Mouse (Mus musculus) embryonic facial prominence, embryonic 10.5 days (tissue): ENCODE results near the gene Cacna2d2. TPM values are rescaled to one million over a fixed set of nuclear protein-coding genes. Genes with fewer than 3 reads are reported as not detected.
A peak's percentile ranks its signal among the peaks of the same experiment; 100 is the strongest.
"Not testable (repeated sequence)": the region's sequence is repeated elsewhere in the genome, so short reads cannot be mapped to it uniquely, and the experiment has no call there.

Source experiments
- DNase-seq: peaks from one replicate; pipeline ENCODE4 v3.0.0-alpha.2; 2017; ENCODE audit warnings: low spot score
- H3K27ac ChIP-seq: fragments of 300-500 bp; sonication (generic); replicated peaks from 2 replicates; pipeline ENCODE4 v1.5.1; 2016; ENCODE audit warnings: mild to moderate bottlenecking
- H3K27me3 ChIP-seq: fragments of 300-500 bp; sonication (generic); replicated peaks from 2 replicates; pipeline ENCODE4 v1.6.1; 2016; ENCODE audit warnings: low read depth, mild to moderate bottlenecking; ENCODE audit not compliant: poor library complexity, severe bottlenecking
- H3K36me3 ChIP-seq: fragments of 300-500 bp; sonication (generic); replicated peaks from 2 replicates; pipeline ENCODE4 v1.6.1; 2016; ENCODE audit warnings: mild to moderate bottlenecking, moderate library complexity
- H3K4me1 ChIP-seq: fragments of 300-500 bp; sonication (generic); 2 replicates; pipeline ENCODE4 v1.6.1; 2016
- H3K4me3 ChIP-seq: fragments of 300-500 bp; sonication (generic); 2 replicates; pipeline ENCODE4 v1.5.1; 2016; ENCODE audit warnings: mild to moderate bottlenecking, moderate library complexity
- H3K9me3 ChIP-seq: fragments of 300-500 bp; sonication (generic); 2 replicates; pipeline ENCODE4 v1.6.1; 2016; ENCODE audit warnings: mild to moderate bottlenecking
- WGBS: fragments of 180-500 bp; shearing (Covaris S2); methylation state at CpG from one replicate; pipeline ENCODE4 v1.1.7; 2016; 5-methylcytosine and 5-hydroxymethylcytosine counted together
- polyA plus RNA-seq: library from polyadenylated mRNA; unstranded; fragments of >200 nt; fragmentation: Nextera tagmentation; extraction: Ambion mirVana; gene quantifications from 2 replicates; pipeline ENCODE4 v1.2.1, GENCODE M21; 2016

Cacna2d2 gene
- polyA plus RNA-seq, 1 experiment from 2014 or later: 0.50 TPM

GRCm38 (mm10) chr9:107572327-107572662 lies 172.9 kb downstream of the Cacna2d2 start:
- H3K4me3 ChIP-seq: peak overlapping the region; percentile 79; the same call in 1 of the 2 replicates
- no peak overlapping the region for H3K27ac ChIP-seq
- peaks cover 54% of the 10 kb centered on the region for H3K36me3 ChIP-seq
- DNase-seq: no peak
- no peaks in the 10 kb centered on the region for H3K9me3 ChIP-seq
- WGBS: 92% methylated on average over 2 of the region's 2 CpGs
- H3K4me1 ChIP-seq: peaks cover 58% of the 10 kb centered on the region
- H3K27me3 ChIP-seq: no peaks in the 10 kb centered on the region

- peaks cover 54% of the 10 kb centered on the region for H3K36me3 ChIP-seq
- WGBS: 81% methylated on average over 6 of the region's 6 CpGs
- not testable (repeated sequence) for H3K27me3 ChIP-seq, H3K4me3 ChIP-seq, H3K27ac ChIP-seq, H3K9me3 ChIP-seq, DNase-seq
- peaks cover 61% of the 10 kb centered on the region for H3K4me1 ChIP-seq
Observed at GRCm38 (mm10) chr9:107573774-107574173, 174.4 kb downstream of the Cacna2d2 start.

- H3K36me3 ChIP-seq: peaks cover 50% of the 10 kb centered on the region
- peak overlapping the region; percentile 86 for H3K27ac ChIP-seq
- peaks cover 70% of the 10 kb centered on the region for H3K4me1 ChIP-seq
- WGBS: 79% methylated on average over 14 of the region's 14 CpGs
- H3K27me3 ChIP-seq: no peaks in the 10 kb centered on the region
- H3K4me3 ChIP-seq: peak overlapping the region; percentile 59
- peak; percentile 58 for DNase-seq
- no peaks in the 10 kb centered on the region for H3K9me3 ChIP-seq
Observed at GRCm38 (mm10) chr9:107575579-107576356, 176.4 kb downstream of the Cacna2d2 start.

- Histone ChIP-seq H3K9me3 (no peaks in the 10 kb centered on the region), H3K27me3 (no peaks in the 10 kb centered on the region), H3K36me3 (peaks cover 42% of the 10 kb centered on the region), H3K4me1 (peaks cover 70% of the 10 kb centered on the region), H3K27ac (peak within 1 kb of the TSS; percentile 86), H3K4me3 (peak within 1 kb of the TSS; percentile 59)
- peak; percentile 92 for DNase-seq
- WGBS: 22% methylated on average over 16 of the region's 16 CpGs
Observed at GRCm38 (mm10) chr9:107576357-107577107, 177.1 kb downstream of the Cacna2d2 start, which contains the start of gene Hyal1. Gene Hyal1, plus strand, starts transcription at chr9:107576927.

- no peak for DNase-seq
- Histone ChIP-seq H3K27me3 (no peaks in the 10 kb centered on the region), H3K36me3 (peaks cover 35% of the 10 kb centered on the region), H3K9me3 (no peaks in the 10 kb centered on the region), H3K27ac (no peak overlapping the region), H3K4me3 (peak overlapping the region; percentile 59), H3K4me1 (peaks cover 75% of the 10 kb centered on the region)
- 95% methylated on average over 10 of the region's 10 CpGs for WGBS
Observed at GRCm38 (mm10) chr9:107577871-107578270, 178.5 kb downstream of the Cacna2d2 start.

GRCm38 (mm10) chr9:107578587-107578986 lies 179.2 kb downstream of the Cacna2d2 start, which contains the start of gene Naa80:
Gene Naa80, plus strand, starts transcription at chr9:107578887.
- no peak for DNase-seq
- H3K27me3 ChIP-seq: no peaks in the 10 kb centered on the region
- H3K27ac ChIP-seq: peak within 1 kb of the TSS; percentile 93; the same call in 1 of the 2 replicates
- H3K4me3 ChIP-seq: peak within 1 kb of the TSS; percentile 77
- H3K4me1 ChIP-seq: peaks cover 75% of the 10 kb centered on the region
- H3K9me3 ChIP-seq: no peaks in the 10 kb centered on the region
- H3K36me3 ChIP-seq: peaks cover 35% of the 10 kb centered on the region
- WGBS: 75% methylated on average over 3 of the region's 3 CpGs

Other genes starting within 250 kb of the Cacna2d2 start
- 1.3 and 1.7 TPM in 2 replicates for gene Dock3, start 167.7 kb upstream of the Cacna2d2 start, polyA plus RNA-seq
- 4.9 and 5.1 TPM in 2 replicates for gene Mapkapk3, start 109.7 kb upstream of the Cacna2d2 start, polyA plus RNA-seq
- gene Cish, start 103.6 kb upstream of the Cacna2d2 start, polyA plus RNA-seq: 6.7 and 7.2 TPM in 2 replicates
- gene Hemk1, start 61.3 kb upstream of the Cacna2d2 start, polyA plus RNA-seq: 10.7 and 11.6 TPM in 2 replicates
- gene 6430571L13Rik, start 59.0 kb upstream of the Cacna2d2 start, polyA plus RNA-seq: 0.83 and 0.95 TPM in 2 replicates
- 37.9 and 39.3 TPM in 2 replicates for gene Tmem115, start 134.3 kb downstream of the Cacna2d2 start, polyA plus RNA-seq
- 16.4 and 16.7 TPM in 2 replicates for gene Cyb561d2, start 142.6 kb downstream of the Cacna2d2 start, polyA plus RNA-seq
- gene Nprl2, start 142.6 kb downstream of the Cacna2d2 start, polyA plus RNA-seq: 35.2 and 39.4 TPM in 2 replicates
- gene Zmynd10, start 147.7 kb downstream of the Cacna2d2 start, polyA plus RNA-seq: 0.97 and 1.2 TPM in 2 replicates
- gene Rassf1, start 151.9 kb downstream of the Cacna2d2 start, polyA plus RNA-seq: 45.3 and 46.5 TPM in 2 replicates
- gene Tusc2, start 163.6 kb downstream of the Cacna2d2 start, polyA plus RNA-seq: 63.4 and 67.3 TPM in 2 replicates
- gene Hyal2, start 168.3 kb downstream of the Cacna2d2 start, polyA plus RNA-seq: 154 and 157 TPM in 2 replicates
- 8.4 and 9.1 TPM in 2 replicates for gene Hyal1, start 177.3 kb downstream of the Cacna2d2 start, polyA plus RNA-seq
- 18.9 and 20.3 TPM in 2 replicates for gene Naa80, start 179.3 kb downstream of the Cacna2d2 start, polyA plus RNA-seq
- gene Hyal3, start 181.2 kb downstream of the Cacna2d2 start, polyA plus RNA-seq: 0.48 and 0.96 TPM in 2 replicates
- 59.7 and 72.1 TPM in 2 replicates for gene Ifrd2, start 188.0 kb downstream of the Cacna2d2 start, polyA plus RNA-seq
- gene Sema3b, start 209.6 kb downstream of the Cacna2d2 start, polyA plus RNA-seq: 2.7 TPM in 2 replicates
- 334 and 363 TPM in 2 replicates for gene Gnai2, start 235.8 kb downstream of the Cacna2d2 start, polyA plus RNA-seq